ENCODE assay signal across 10 mouse cellular contexts in genomic region chr9:79976789-79977188, GRCm38 (mm10). TPM values are rescaled to one million over a fixed set of nuclear protein-coding genes. Genes with fewer than 3 reads are reported as not detected.
DNase-seq lines count a peak whose midpoint lies in the region; ATAC-seq and TF ChIP-seq lines count a peak whose summit lies in the region.
"Had no signal": no experiment of that assay in that cellular context is flagged by ENCODE, and none has a peak within 500 bp of the region (broad histone marks: within the 10 kb centered on the region; RNA-seq: fewer than 3 reads in every experiment).

No protein-coding gene starts in this region.

- no peaks in the 10 kb centered on the region for H3K9me3 ChIP-seq in kidney, postnatal 0 days (replicated peaks; ENCODE audit: low read length)
- H3K9me3 ChIP-seq in intestine, embryonic 15.5 days = no peaks in the 10 kb centered on the region

- H3K27me3 ChIP-seq in kidney, postnatal 0 days (ENCODE audit: insufficient read depth, low read length) = no peaks in the 10 kb centered on the region
- H3K27me3 ChIP-seq in intestine, embryonic 15.5 days (replicated peaks) = no peaks in the 10 kb centered on the region

- TF ChIP-seq CTCF in kidney, postnatal 0 days (IDR thresholded peaks at IDR 0.05; ENCODE audit: low read depth) = no peak

- H3K27ac ChIP-seq in kidney, postnatal 0 days = no peak overlapping the region
- H3K27ac ChIP-seq in intestine, embryonic 15.5 days = no peak overlapping the region

- no peak overlapping the region for H3K9ac ChIP-seq in kidney, postnatal 0 days (ENCODE audit: low read depth, low read length)
- H3K9ac ChIP-seq in intestine, embryonic 15.5 days = no peak overlapping the region

- H3K36me3 ChIP-seq in kidney, postnatal 0 days (ENCODE audit: insufficient read depth, low read length) = no peaks in the 10 kb centered on the region
- no peaks in the 10 kb centered on the region for H3K36me3 ChIP-seq in intestine, embryonic 15.5 days

- ATAC-seq in kidney, postnatal 0 days (replicated peaks; ENCODE audit: low FRiP score, low read depth) = no peak
- ATAC-seq in intestine, embryonic 15.5 days = no peak
- ATAC-seq in monocyte, adult 5-6 weeks (replicated peaks; ENCODE audit: insufficient number of reproducible peaks, low FRiP score, low TSS enrichment, poor library complexity, severe bottlenecking) = no peak

- H3K4me1 ChIP-seq in kidney, postnatal 0 days (replicated peaks; ENCODE audit: insufficient read depth, low read length) = no peaks in the 10 kb centered on the region
- H3K4me1 ChIP-seq in intestine, embryonic 15.5 days (replicated peaks) = peaks cover 5% of the 10 kb centered on the region; the same call in 1 of the 2 replicates

- DNase-seq in kidney, postnatal 0 days (ENCODE audit: low spot score) = no peak
- no peak for DNase-seq in kidney, postnatal 4 days
- peak; percentile 49 to 65 for DNase-seq in adrenal gland, adult 18-20 months (ENCODE audit: low spot score in 2 of 2)
- peak; percentile 37 for DNase-seq in brain, adult 2 months (ENCODE audit: low read depth, low spot score)
- DNase-seq in layer of hippocampus, adult 8-10 months (ENCODE audit: low spot score in 2 of 2) = no peak
- no peak for DNase-seq in left cerebral cortex, adult 11 months (ENCODE audit: low spot score)
- DNase-seq: right cerebral cortex, postnatal 4 days had no signal

- peak overlapping the region; percentile 61 for H3K4me2 ChIP-seq in kidney, postnatal 0 days (ENCODE audit: low read length)
- peak overlapping the region; percentile 57 for H3K4me2 ChIP-seq in intestine, embryonic 15.5 days (replicated peaks)

- H3K4me3 ChIP-seq in kidney, postnatal 0 days (replicated peaks; ENCODE audit: low read depth, low read length) = peak overlapping the region; percentile 33; the same call in 1 of the 2 replicates
- H3K4me3 ChIP-seq in intestine, embryonic 15.5 days (replicated peaks) = peak overlapping the region; percentile 25; the same call in 1 of the 2 replicates

- WGBS in kidney, postnatal 0 days = 56% methylated on average over 8 of the region's 8 CpGs
- 54% methylated on average over 8 of the region's 8 CpGs for WGBS in intestine, embryonic 15.5 days

RNA-seq across cellular contexts. Expression of gene Filip1, which starts 35.9 kb away (rescaled TPM):
- 5.3 and 5.9 TPM in 2 replicates for polyA plus RNA-seq in kidney, postnatal 0 days (2015; fragmentation: Nextera tagmentation; extraction: Ambion mirVana)
- total RNA-seq in adrenal gland, adult 18-20 months (2021) = 10 to 100 TPM; 58.1 to 81.5 TPM
- 6.0 and 6.3 TPM in 2 replicates for polyA plus RNA-seq in intestine, embryonic 15.5 days (2015; fragmentation: Nextera tagmentation; extraction: Ambion mirVana)
- total RNA-seq in layer of hippocampus, adult 8-10 months (2022) = 10 to 100 TPM in 3 of 4 experiments, 1 to 10 TPM in 1; 8.2 to 14.3 (median 12.0) TPM
- 1.9 TPM in 1 of 3 replicates, not detected in the others for total RNA-seq in monocyte, adult 5-6 weeks (2017)
- total RNA-seq: MEL had no signal

Comparison
In these comparisons a context has a peak if more than half of its experiments do, and no peak if none do; other contexts are left out.
1. DNase-seq: peak in adrenal gland, adult 18-20 months (2 of 2) and brain, adult 2 months (single experiment); none in kidney, postnatal 0 days (single experiment), kidney, postnatal 4 days (0 of 2), layer of hippocampus, adult 8-10 months (0 of 2) and left cerebral cortex, adult 11 months (single experiment).